Mouse (Mus musculus): ENCODE data around the gene Wdr62.

Gene Wdr62

GRCm38 (mm10) chr7:30279951-30280669, at the start of gene Wdr62, which contains the start of gene Thap8:
Gene Wdr62, minus strand, starts transcription at chr7:30280419.
Gene Thap8, plus strand, starts transcription at chr7:30280094.
- peak; percentile 94 for DNase-seq (ENCODE audit: low spot score)

- no peak for DNase-seq (ENCODE audit: low spot score)
Measured at GRCm38 (mm10) chr7:30328379-30328778, 48.2 kb upstream of the Wdr62 start.

- no peak for DNase-seq (ENCODE audit: low spot score)
Measured at GRCm38 (mm10) chr7:30327140-30327539, 46.9 kb upstream of the Wdr62 start.

- DNase-seq (ENCODE audit: low spot score), result no peak
Measured at GRCm38 (mm10) chr7:30326427-30326826, 46.2 kb upstream of the Wdr62 start.

- peak; percentile 48 for DNase-seq (ENCODE audit: low spot score)
Measured at GRCm38 (mm10) chr7:30325364-30325763, 45.1 kb upstream of the Wdr62 start.

- no peak for DNase-seq (ENCODE audit: low spot score)
Measured at GRCm38 (mm10) chr7:30324300-30324944, 44.2 kb upstream of the Wdr62 start.

GRCm38 (mm10) chr7:30323795-30324194, 43.6 kb upstream of the Wdr62 start, which contains the start of gene Sdhaf1:
Gene Sdhaf1, minus strand, starts transcription at chr7:30323895.
- DNase-seq (ENCODE audit: low spot score), result no peak

- DNase-seq (ENCODE audit: low spot score), result no peak
Measured at GRCm38 (mm10) chr7:30322865-30323264, 42.6 kb upstream of the Wdr62 start.

GRCm38 (mm10) chr7:30322285-30322667, 42.1 kb upstream of the Wdr62 start:
- peak; percentile 99 for DNase-seq (ENCODE audit: low spot score)

- DNase-seq (ENCODE audit: low spot score), result peak; percentile 80
Measured at GRCm38 (mm10) chr7:30321539-30322284, 41.5 kb upstream of the Wdr62 start, which contains the start of gene E130208F15Rik. Gene E130208F15Rik, plus strand, starts transcription at chr7:30321740.

GRCm38 (mm10) chr7:30320946-30321345, 40.7 kb upstream of the Wdr62 start:
- DNase-seq (ENCODE audit: low spot score), result no peak

- DNase-seq (ENCODE audit: low spot score), result no peak
Measured at GRCm38 (mm10) chr7:30318142-30318541, 37.9 kb upstream of the Wdr62 start.

GRCm38 (mm10) chr7:30315559-30316529, 35.6 kb upstream of the Wdr62 start:
- no peak for DNase-seq (ENCODE audit: low spot score)

GRCm38 (mm10) chr7:30314721-30315155, 34.5 kb upstream of the Wdr62 start, which contains the start of gene Syne4:
Gene Syne4, plus strand, starts transcription at chr7:30314807.
- DNase-seq (ENCODE audit: low spot score), result peak; percentile 71

- DNase-seq (ENCODE audit: low spot score), result no peak
Measured at GRCm38 (mm10) chr7:30313666-30314320, 33.6 kb upstream of the Wdr62 start.

- DNase-seq (ENCODE audit: low spot score), result no peak
Measured at GRCm38 (mm10) chr7:30310136-30310535, 29.9 kb upstream of the Wdr62 start.

GRCm38 (mm10) chr7:30309395-30310129, 29.3 kb upstream of the Wdr62 start:
- DNase-seq (ENCODE audit: low spot score), result no peak

GRCm38 (mm10) chr7:30308076-30309005, 28.1 kb upstream of the Wdr62 start, which contains the start of gene Alkbh6:
Gene Alkbh6, plus strand, starts transcription at chr7:30308717.
- DNase-seq (ENCODE audit: low spot score), result peak; percentile 97
